Mouse (Mus musculus): ENCODE data around the gene Clmn. TPM values are rescaled to one million over a fixed set of nuclear protein-coding genes. Genes with fewer than 3 reads are reported as not detected.

Gene Clmn
- polyA plus RNA-seq, 1 experiment, result not detected

GRCm38 (mm10) chr12:104902392-104903053 lies 37.6 kb upstream of the Clmn start:
- WGBS, result 80% methylated on average over 13 of the region's 13 CpGs
- no peak for TF ChIP-seq CTCF (IDR thresholded peaks at IDR 0.05; ENCODE audit: control insufficient read depth, insufficient read depth, low read length)
- no peak for TF ChIP-seq POLR2A (IDR thresholded peaks at IDR 0.05; ENCODE audit: borderline replicate concordance, control insufficient read depth, low read depth, low read length)
- no peaks in the 10 kb centered on the region for H3K4me1 ChIP-seq (ENCODE audit: control insufficient read depth, insufficient read depth, low read length)
- no peak overlapping the region for H3K27ac ChIP-seq (ENCODE audit: control insufficient read depth, insufficient read depth, low read depth, low read length, poor library complexity)
- H3K4me3 ChIP-seq (replicated peaks; ENCODE audit: control insufficient read depth, low read depth, low read length), result no peak overlapping the region

GRCm38 (mm10) chr12:104901320-104901719 lies 36.4 kb upstream of the Clmn start:
- no peak for TF ChIP-seq POLR2A (IDR thresholded peaks at IDR 0.05; ENCODE audit: borderline replicate concordance, control insufficient read depth, low read depth, low read length)
- TF ChIP-seq CTCF (IDR thresholded peaks at IDR 0.05; ENCODE audit: control insufficient read depth, insufficient read depth, low read length), result no peak
- Histone ChIP-seq H3K27ac (ENCODE audit: control insufficient read depth, insufficient read depth, low read depth, low read length, poor library complexity) (no peak overlapping the region), H3K4me3 (replicated peaks; ENCODE audit: control insufficient read depth, low read depth, low read length) (no peak overlapping the region), H3K4me1 (ENCODE audit: control insufficient read depth, insufficient read depth, low read length) (no peaks in the 10 kb centered on the region)
- 80% methylated on average over 8 of the region's 8 CpGs for WGBS

GRCm38 (mm10) chr12:104899835-104900234 lies 35.0 kb upstream of the Clmn start:
- WGBS, result 68% methylated on average over 3 of the region's 3 CpGs

GRCm38 (mm10) chr12:104899161-104899560 lies 34.3 kb upstream of the Clmn start:
- Histone ChIP-seq H3K4me1 (ENCODE audit: control insufficient read depth, insufficient read depth, low read length) (no peaks in the 10 kb centered on the region), H3K27ac (ENCODE audit: control insufficient read depth, insufficient read depth, low read depth, low read length, poor library complexity) (no peak overlapping the region), H3K4me3 (replicated peaks; ENCODE audit: control insufficient read depth, low read depth, low read length) (no peak overlapping the region)
- WGBS, result 56% methylated on average over 11 of the region's 11 CpGs
- TF ChIP-seq CTCF (IDR thresholded peaks at IDR 0.05; ENCODE audit: control insufficient read depth, insufficient read depth, low read length) (no peak), POLR2A (IDR thresholded peaks at IDR 0.05; ENCODE audit: borderline replicate concordance, control insufficient read depth, low read depth, low read length) (no peak)

More at GRCm38 (mm10) chr12:104899835-104900234, 35.0 kb upstream of the Clmn start:
- no peak overlapping the region for H3K4me3 ChIP-seq (replicated peaks; ENCODE audit: control insufficient read depth, low read depth, low read length)
- H3K4me1 ChIP-seq (ENCODE audit: control insufficient read depth, insufficient read depth, low read length), result no peaks in the 10 kb centered on the region
- H3K27ac ChIP-seq (ENCODE audit: control insufficient read depth, insufficient read depth, low read depth, low read length, poor library complexity), result no peak overlapping the region
- TF ChIP-seq POLR2A (IDR thresholded peaks at IDR 0.05; ENCODE audit: borderline replicate concordance, control insufficient read depth, low read depth, low read length), result no peak
- no peak for TF ChIP-seq CTCF (IDR thresholded peaks at IDR 0.05; ENCODE audit: control insufficient read depth, insufficient read depth, low read length)

- TF ChIP-seq POLR2A (IDR thresholded peaks at IDR 0.05; ENCODE audit: borderline replicate concordance, control insufficient read depth, low read depth, low read length) (no peak), CTCF (IDR thresholded peaks at IDR 0.05; ENCODE audit: control insufficient read depth, insufficient read depth, low read length) (no peak)
- no peaks in the 10 kb centered on the region for H3K4me1 ChIP-seq (ENCODE audit: control insufficient read depth, insufficient read depth, low read length)
- WGBS, result 59% methylated on average over 9 of the region's 9 CpGs
- H3K4me3 ChIP-seq (replicated peaks; ENCODE audit: control insufficient read depth, low read depth, low read length), result no peak overlapping the region
- H3K27ac ChIP-seq (ENCODE audit: control insufficient read depth, insufficient read depth, low read depth, low read length, poor library complexity), result no peak overlapping the region
These were observed 33.8 kb upstream of the Clmn start for GRCm38 (mm10) chr12:104898718-104899117.

GRCm38 (mm10) chr12:104897051-104897618 lies 32.3 kb upstream of the Clmn start:
- WGBS, result 79% methylated on average over 8 of the region's 8 CpGs
- TF ChIP-seq POLR2A (IDR thresholded peaks at IDR 0.05; ENCODE audit: borderline replicate concordance, control insufficient read depth, low read depth, low read length), result no peak
- no peak for TF ChIP-seq CTCF (IDR thresholded peaks at IDR 0.05; ENCODE audit: control insufficient read depth, insufficient read depth, low read length)
- H3K4me1 ChIP-seq (ENCODE audit: control insufficient read depth, insufficient read depth, low read length), result no peaks in the 10 kb centered on the region

GRCm38 (mm10) chr12:104896640-104897039 lies 31.8 kb upstream of the Clmn start:
- TF ChIP-seq CTCF (IDR thresholded peaks at IDR 0.05; ENCODE audit: control insufficient read depth, insufficient read depth, low read length) (no peak), POLR2A (IDR thresholded peaks at IDR 0.05; ENCODE audit: borderline replicate concordance, control insufficient read depth, low read depth, low read length) (no peak)
- Histone ChIP-seq H3K4me1 (ENCODE audit: control insufficient read depth, insufficient read depth, low read length) (no peaks in the 10 kb centered on the region), H3K4me3 (replicated peaks; ENCODE audit: control insufficient read depth, low read depth, low read length) (no peak overlapping the region), H3K27ac (ENCODE audit: control insufficient read depth, insufficient read depth, low read depth, low read length, poor library complexity) (no peak overlapping the region)
- 88% methylated on average over 16 of the region's 16 CpGs for WGBS

More at GRCm38 (mm10) chr12:104897051-104897618, 32.3 kb upstream of the Clmn start:
- Histone ChIP-seq H3K27ac (ENCODE audit: control insufficient read depth, insufficient read depth, low read depth, low read length, poor library complexity) (no peak overlapping the region), H3K4me3 (replicated peaks; ENCODE audit: control insufficient read depth, low read depth, low read length) (no peak overlapping the region)

- no peak overlapping the region for H3K27ac ChIP-seq (ENCODE audit: control insufficient read depth, insufficient read depth, low read depth, low read length, poor library complexity)
- no peak overlapping the region for H3K4me3 ChIP-seq (replicated peaks; ENCODE audit: control insufficient read depth, low read depth, low read length)
- no peaks in the 10 kb centered on the region for H3K4me1 ChIP-seq (ENCODE audit: control insufficient read depth, insufficient read depth, low read length)
- TF ChIP-seq POLR2A (IDR thresholded peaks at IDR 0.05; ENCODE audit: borderline replicate concordance, control insufficient read depth, low read depth, low read length), result no peak
- no peak for TF ChIP-seq CTCF (IDR thresholded peaks at IDR 0.05; ENCODE audit: control insufficient read depth, insufficient read depth, low read length)
- WGBS, result 86% methylated on average over 3 of the region's 3 CpGs
These were observed 27.4 kb upstream of the Clmn start for GRCm38 (mm10) chr12:104892245-104892644.

All from bone marrow, adult 2 months (tissue).